Mouse (Mus musculus) neural tube, embryonic 13.5 days (tissue): Measurements from ENCODE around the gene Zmynd8. TPM values are rescaled to one million over a fixed set of nuclear protein-coding genes. Genes with fewer than 3 reads are reported as not detected.
A peak's percentile ranks its signal among the peaks of the same experiment; 100 is the strongest.

Source experiments
- ATAC-seq: fragments of 200-750 bp; cut with Nextera tagmentation; 2 replicates; pipeline ENCODE4 v1.8.0; 2017; ENCODE audit warnings: low read depth, mild to moderate bottlenecking, moderate TSS enrichment, moderate library complexity
- H3K27ac ChIP-seq: fragments of 300-500 bp; sonication (generic); replicated peaks from 2 replicates; pipeline ENCODE4 v1.5.1; 2015; ENCODE audit warnings: moderate library complexity, mild to moderate bottlenecking, inconsistent platforms
- H3K27me3 ChIP-seq: fragments of 300-500 bp; sonication (generic); 2 replicates; pipeline ENCODE4 v1.6.1; 2015; ENCODE audit warnings: mild to moderate bottlenecking, inconsistent platforms
- H3K36me3 ChIP-seq: fragments of 300-500 bp; sonication (generic); 2 replicates; pipeline ENCODE4 v1.6.1; 2015; ENCODE audit warnings: mild to moderate bottlenecking, inconsistent platforms
- H3K4me1 ChIP-seq: fragments of 300-500 bp; sonication (generic); replicated peaks from 2 replicates; pipeline ENCODE4 v1.6.1; 2015; ENCODE audit warnings: inconsistent platforms
- H3K4me2 ChIP-seq: fragments of 300-500 bp; sonication (generic); 2 replicates; pipeline ENCODE4 v1.6.1; 2015; ENCODE audit warnings: inconsistent platforms, mild to moderate bottlenecking, moderate library complexity
- H3K4me3 ChIP-seq: fragments of 300-500 bp; sonication (generic); 2 replicates; pipeline ENCODE4 v1.5.1; 2015; ENCODE audit warnings: mild to moderate bottlenecking, inconsistent platforms
- H3K9ac ChIP-seq: fragments of 300-500 bp; sonication (generic); 2 replicates; pipeline ENCODE4 v1.6.1; 2015; ENCODE audit warnings: moderate library complexity, mild to moderate bottlenecking, inconsistent platforms
- H3K9me3 ChIP-seq: fragments of 300-500 bp; sonication (generic); 2 replicates; pipeline ENCODE4 v1.6.1; 2016; ENCODE audit warnings: inconsistent platforms
- WGBS: fragments of 180-500 bp; shearing (Covaris S2); methylation state at CpG from one replicate; pipeline ENCODE4 v1.1.7; 2015; 5-methylcytosine and 5-hydroxymethylcytosine counted together
- polyA plus RNA-seq: library from polyadenylated mRNA; unstranded; fragments of >200 nt; fragmentation: Nextera tagmentation; extraction: Ambion mirVana; gene quantifications from 2 replicates; pipeline ENCODE4 v1.2.1, GENCODE M21; 2015

Zmynd8 gene
- polyA plus RNA-seq, 1 experiment from 2014 or later: 69.0 TPM

DNA sequence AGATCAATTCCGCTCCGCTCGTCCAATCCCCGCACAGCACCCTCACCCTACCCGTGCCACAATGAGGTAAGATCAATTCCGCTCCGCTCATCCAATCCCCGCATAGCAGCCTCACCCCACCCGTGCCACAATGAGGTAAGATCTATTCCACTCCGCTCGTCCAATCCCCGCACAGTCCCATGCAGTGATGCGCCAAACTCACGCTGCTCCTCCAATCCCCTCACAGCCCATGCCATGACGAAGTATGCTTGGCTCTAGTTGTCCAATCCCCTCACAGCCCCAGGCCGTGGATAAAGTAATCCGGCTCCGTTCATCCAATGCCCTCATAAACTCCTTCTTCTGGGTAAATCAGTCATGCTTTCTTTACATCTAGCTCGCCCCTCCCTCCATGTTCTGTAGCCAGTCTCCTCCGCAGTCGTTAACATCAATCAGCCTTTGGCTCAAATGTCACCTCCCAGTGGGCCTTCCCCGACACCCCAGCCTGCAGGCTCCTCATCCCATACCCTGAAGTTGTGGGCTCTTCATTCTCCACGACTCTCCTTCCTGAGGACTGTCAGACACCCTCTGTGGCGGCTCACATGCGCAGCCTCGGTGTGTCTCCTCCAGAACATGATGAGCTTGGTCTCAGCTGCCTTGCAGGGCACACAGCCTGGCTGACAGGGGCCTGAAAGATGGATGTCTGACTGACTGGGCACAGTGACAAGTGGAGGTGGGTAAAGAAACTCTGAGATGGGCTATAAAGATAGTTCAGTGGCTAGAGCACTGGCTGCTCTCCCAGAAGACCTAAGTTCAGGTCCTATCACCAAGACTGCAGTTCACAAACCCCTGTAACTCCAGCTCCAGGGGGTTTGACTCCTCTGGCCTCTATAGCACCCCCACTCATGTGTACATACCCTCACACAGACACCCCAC lies 36.9 kb downstream of the Zmynd8 start:
- Histone ChIP-seq H3K9ac (no peak overlapping the region), H3K4me1 (peaks cover 93% of the 10 kb centered on the region), H3K9me3 (no peaks in the 10 kb centered on the region), H3K4me2 (0 out of 2 replicates have a peak overlapping the region, but pooled peaks have one; percentile 18), H3K27me3 (no peaks in the 10 kb centered on the region), H3K27ac (peak overlapping the region; percentile 84), H3K36me3 (0 out of 2 replicates have a peak, but pooled peaks cover 6% of the 10 kb centered on the region), H3K4me3 (no peak overlapping the region)
- 47% methylated on average over 26 of the region's 26 CpGs for WGBS
- peak; percentile 62 for ATAC-seq

DNA sequence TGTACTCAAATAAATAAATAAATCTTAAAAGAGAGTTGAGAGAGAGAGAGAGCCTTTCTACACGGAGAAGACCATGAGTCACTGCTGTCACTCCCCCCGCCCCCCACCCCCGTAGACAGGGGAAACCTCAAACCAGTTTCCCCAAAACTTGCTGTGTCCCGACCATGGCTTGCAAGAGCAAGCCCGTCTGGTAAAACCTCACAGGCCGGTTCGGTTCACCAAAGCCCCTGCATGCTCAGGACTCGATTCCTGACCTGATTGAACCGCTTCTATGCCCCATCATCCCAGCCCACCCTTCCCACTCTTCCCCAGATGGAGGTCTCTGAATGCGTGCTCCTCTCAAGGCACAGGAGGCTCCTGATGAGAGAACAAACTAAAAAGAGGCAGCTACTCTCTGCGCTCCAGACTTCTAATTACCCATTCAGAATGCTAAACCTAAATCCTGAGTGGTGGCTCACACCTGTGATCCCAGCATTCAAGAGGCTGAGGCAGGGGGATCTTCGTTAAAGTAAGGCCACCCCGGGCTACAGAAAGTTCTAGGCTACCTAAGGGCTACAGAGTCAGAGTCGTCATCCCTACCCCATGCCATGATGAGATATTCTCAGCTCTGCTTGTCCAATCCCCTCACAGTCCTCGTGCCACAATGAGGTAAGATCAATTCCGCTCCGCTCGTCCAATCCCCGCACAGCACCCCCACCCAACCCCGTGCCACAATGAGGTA lies 37.7 kb downstream of the Zmynd8 start:
- Histone ChIP-seq H3K27me3 (no peaks in the 10 kb centered on the region), H3K36me3 (0 out of 2 replicates have a peak, but pooled peaks cover 6% of the 10 kb centered on the region), H3K4me3 (no peak overlapping the region), H3K9ac (no peak overlapping the region), H3K9me3 (no peaks in the 10 kb centered on the region), H3K27ac (peak overlapping the region; percentile 84), H3K4me1 (peaks cover 93% of the 10 kb centered on the region), H3K4me2 (no peak overlapping the region)
- ATAC-seq: no peak; the same call in 1 of the 2 replicates
- 87% methylated on average over 20 of the region's 20 CpGs for WGBS

DNA sequence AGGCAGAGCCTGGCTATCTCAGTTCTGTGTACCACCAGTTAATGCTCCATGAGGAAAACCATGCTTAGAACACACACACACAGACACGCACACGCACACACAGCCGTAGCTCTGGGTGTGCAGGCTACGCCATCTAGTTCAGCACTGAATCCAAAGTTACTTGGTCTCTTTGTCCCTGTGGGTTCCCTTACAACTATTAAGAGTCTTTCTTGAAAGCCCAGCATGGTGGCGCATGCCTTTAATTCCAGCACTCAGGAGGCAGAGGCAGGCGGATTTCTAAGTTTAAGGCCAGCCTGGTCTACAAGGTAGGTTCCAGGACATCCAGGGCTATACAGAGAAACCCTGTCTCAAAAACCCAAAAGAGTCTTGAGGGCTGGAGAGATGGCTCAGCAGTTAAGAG lies 38.4 kb downstream of the Zmynd8 start:
- Histone ChIP-seq H3K27ac (peak overlapping the region; percentile 47), H3K4me1 (peaks cover 93% of the 10 kb centered on the region), H3K36me3 (0 out of 2 replicates have a peak, but pooled peaks cover 6% of the 10 kb centered on the region), H3K27me3 (no peaks in the 10 kb centered on the region), H3K9ac (no peak overlapping the region), H3K4me3 (no peak overlapping the region), H3K9me3 (no peaks in the 10 kb centered on the region), H3K4me2 (no peak overlapping the region)
- WGBS: 98% methylated on average over 6 of the region's 6 CpGs
- ATAC-seq: no peak

DNA sequence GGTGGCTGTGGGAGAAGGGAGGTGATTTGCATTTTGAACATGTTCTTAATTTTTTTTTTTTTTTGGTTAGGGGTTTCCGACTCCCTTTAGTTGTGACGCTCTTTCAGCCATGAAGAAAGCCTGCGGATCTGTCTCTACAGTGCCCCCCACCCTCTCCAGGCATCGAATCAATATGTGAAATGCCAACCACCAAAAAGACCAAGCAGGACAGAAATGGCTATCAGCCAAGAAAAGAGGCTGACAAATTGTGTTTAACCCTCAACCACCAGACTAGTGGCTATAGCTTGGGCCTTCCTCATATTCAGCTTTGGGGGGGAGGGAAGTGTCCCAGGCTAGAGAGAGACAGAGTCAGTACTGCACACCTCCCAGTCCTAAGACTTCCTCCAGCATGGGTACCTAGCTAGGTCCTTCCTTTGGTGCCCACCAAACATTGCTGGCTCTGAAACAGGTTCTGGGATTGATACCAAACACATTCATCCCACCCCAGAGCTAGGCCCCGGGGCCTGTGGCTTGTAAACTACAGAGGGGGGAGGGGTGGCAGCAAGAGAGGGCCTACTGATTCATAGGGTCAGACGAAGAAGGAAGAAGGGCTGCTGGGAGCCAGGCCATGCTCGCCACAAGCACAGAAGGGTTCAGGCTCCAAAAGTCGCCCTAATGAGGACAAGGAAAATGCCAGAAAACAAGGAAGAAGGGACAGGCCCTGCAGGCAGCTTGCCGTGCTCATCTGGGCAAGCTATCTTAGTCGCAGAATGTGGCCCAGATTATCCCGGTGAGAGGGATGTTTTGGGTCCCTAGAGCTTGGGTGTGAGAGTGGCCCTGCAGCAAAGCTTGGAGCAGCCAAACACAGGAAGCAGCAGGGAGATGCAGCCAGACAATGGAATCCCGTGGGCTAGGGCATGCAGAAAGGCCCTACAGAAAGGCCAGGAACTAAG lies 40.1 kb downstream of the Zmynd8 start:
- 9% methylated on average over 12 of the region's 12 CpGs for whole genome bisulfite sequencing

DNA sequence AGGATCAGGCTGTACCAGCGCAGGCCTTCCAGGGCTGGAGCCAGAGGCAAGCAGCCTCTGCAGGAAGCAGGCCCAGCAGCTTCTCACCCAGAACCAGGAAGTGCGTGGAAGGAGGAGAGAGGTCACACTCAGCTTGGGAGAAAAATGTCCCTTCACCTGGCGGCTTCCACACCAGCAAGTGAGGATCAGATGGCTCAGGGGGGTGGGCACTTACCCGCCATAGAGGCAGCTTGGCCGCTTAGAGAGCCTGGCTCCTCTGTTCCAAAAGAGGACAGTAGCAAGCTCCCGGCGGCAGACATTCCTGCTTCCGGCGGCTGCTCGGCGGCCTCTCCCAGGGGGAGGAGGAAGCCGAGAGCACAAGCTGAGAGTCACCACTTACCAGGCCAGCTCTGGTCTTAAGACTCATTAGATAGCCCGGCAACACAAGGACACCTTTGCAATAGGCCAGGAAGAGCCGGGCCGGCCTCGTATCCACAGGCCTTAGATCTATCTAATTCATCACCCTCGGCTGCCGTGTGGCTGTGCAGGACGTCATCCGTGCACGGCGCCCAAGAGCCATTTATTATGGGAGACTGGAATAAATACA lies 40.9 kb downstream of the Zmynd8 start:
- Histone ChIP-seq H3K4me2 (peak overlapping the region; percentile 49), H3K27ac (peak overlapping the region; percentile 96), H3K4me3 (peak overlapping the region; percentile 18), H3K27me3 (no peaks in the 10 kb centered on the region), H3K9me3 (no peaks in the 10 kb centered on the region), H3K9ac (peak overlapping the region; percentile 66), H3K4me1 (peaks cover 95% of the 10 kb centered on the region), H3K36me3 (0 out of 2 replicates have a peak, but pooled peaks cover 6% of the 10 kb centered on the region)
- 1% methylated on average over 22 of the region's 22 CpGs for WGBS
- ATAC-seq: peak; percentile 37

More for the DNA sequence above, 40.1 kb downstream of the Zmynd8 start:
- Histone ChIP-seq H3K36me3 (0 out of 2 replicates have a peak, but pooled peaks cover 6% of the 10 kb centered on the region), H3K27me3 (no peaks in the 10 kb centered on the region), H3K27ac (peak overlapping the region; percentile 96), H3K4me2 (peak overlapping the region; percentile 49), H3K4me1 (peaks cover 95% of the 10 kb centered on the region), H3K4me3 (peak overlapping the region; percentile 18; the same call in 1 of the 2 replicates), H3K9me3 (no peaks in the 10 kb centered on the region), H3K9ac (peak overlapping the region; percentile 66)
- no peak for ATAC-seq

DNA sequence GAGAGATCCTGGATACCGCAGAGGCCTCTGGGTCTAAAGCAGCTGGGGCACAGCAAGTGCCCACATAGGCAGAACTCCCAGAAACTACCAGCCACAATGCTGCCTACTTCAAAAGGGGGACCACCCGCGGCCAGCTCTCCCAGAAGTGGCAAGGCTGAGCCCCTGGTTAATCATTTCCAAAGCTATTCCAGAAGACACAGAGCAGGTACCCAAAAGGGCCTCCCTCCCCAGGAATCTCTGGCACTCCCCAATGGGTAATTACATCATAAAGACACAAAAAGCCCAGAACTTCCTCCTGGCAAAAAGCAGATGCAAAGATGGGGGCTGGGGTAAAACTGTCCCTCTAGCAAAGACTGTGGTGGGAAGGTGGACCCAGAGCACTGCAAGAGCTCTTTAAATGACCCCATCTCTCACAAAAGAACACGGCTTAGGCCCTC lies 41.4 kb downstream of the Zmynd8 start:
- Histone ChIP-seq H3K9me3 (no peaks in the 10 kb centered on the region), H3K27me3 (no peaks in the 10 kb centered on the region), H3K27ac (peak overlapping the region; percentile 96), H3K4me1 (peaks cover 95% of the 10 kb centered on the region), H3K9ac (peak overlapping the region; percentile 66), H3K36me3 (0 out of 2 replicates have a peak, but pooled peaks cover 6% of the 10 kb centered on the region), H3K4me2 (peak overlapping the region; percentile 49), H3K4me3 (peak overlapping the region; percentile 18; the same call in 1 of the 2 replicates)
- no peak for ATAC-seq
- WGBS: 5% methylated on average over 4 of the region's 4 CpGs

DNA sequence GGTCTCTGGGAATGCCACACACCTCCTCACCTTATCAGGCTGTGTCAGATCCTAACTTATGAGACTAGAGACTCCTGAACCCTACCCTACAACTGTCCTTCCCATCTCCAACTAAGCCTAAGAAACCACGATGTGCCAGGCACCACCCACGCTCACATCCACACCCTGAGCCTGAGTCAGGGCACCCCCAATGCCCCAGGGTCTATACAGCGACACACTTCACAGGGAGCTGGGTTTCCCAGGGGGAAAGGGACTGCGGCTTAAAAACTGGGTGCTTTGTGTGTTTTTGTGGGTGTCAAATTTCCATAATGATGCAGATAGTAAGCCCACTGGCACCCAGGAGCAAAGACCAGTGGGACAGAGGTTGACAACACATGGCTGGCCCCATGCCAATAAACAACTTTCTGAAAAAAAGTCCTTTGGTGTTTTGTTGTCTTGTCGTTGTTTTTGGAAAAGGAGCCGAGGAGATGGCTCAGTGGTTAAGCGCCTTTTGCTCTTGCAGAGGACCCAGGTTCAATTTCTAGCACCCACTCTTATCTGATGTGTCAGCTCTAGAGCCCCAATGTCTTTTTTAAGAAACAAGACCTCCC lies 42.1 kb downstream of the Zmynd8 start:
- no peaks in the 10 kb centered on the region for H3K27me3 ChIP-seq

DNA sequence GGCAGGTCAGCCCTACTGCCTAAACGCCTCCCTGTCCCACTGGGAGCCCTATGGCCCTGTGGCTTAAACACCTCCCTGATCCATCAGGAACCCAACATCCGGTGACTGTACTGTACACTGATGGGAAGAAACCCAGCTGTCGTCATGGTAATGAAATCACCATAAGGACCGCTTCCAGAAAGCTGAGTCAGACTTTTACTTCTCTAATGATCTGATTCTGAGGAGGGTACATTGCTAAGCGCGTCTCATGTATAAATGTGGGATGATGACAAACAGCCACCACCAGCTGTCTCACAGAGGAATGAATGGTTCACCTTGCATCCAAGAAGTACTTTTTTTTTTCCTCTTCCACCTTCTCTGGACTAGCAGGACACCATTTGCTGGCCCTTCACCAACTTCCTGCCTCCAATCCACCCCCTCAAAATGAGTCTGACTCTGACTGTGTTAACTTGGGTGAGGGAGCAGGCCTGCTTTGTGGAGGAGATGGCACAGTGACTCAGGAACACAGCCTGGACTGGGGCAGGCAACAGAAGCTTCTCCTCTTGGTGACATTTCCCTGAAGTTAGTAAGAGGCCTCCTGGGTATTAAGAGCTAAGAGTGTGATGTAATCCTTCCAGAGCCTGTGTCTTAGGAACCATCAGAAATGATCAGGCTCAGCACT lies 43.0 kb downstream of the Zmynd8 start:
- H3K27ac ChIP-seq: peak overlapping the region; percentile 72
- H3K4me3 ChIP-seq: no peak overlapping the region
- H3K4me2 ChIP-seq: no peak overlapping the region
- H3K4me1 ChIP-seq: peaks cover 97% of the 10 kb centered on the region
- 34% methylated on average over 6 of the region's 6 CpGs for WGBS
- H3K9ac ChIP-seq: peak overlapping the region; percentile 1
- no peaks in the 10 kb centered on the region for H3K9me3 ChIP-seq
- no peak for ATAC-seq
- peaks cover 18% of the 10 kb centered on the region for H3K36me3 ChIP-seq
- H3K27me3 ChIP-seq: no peaks in the 10 kb centered on the region

More for the DNA sequence above, 42.1 kb downstream of the Zmynd8 start:
- no peak overlapping the region for H3K4me2 ChIP-seq
- peak overlapping the region; percentile 1; the same call in 1 of the 2 replicates for H3K9ac ChIP-seq
- 54% methylated on average over 7 of the region's 7 CpGs for WGBS
- peaks cover 95% of the 10 kb centered on the region for H3K4me1 ChIP-seq
- H3K4me3 ChIP-seq: no peak overlapping the region
- H3K36me3 ChIP-seq: peaks cover 9% of the 10 kb centered on the region
- ATAC-seq: no peak
- peak overlapping the region; percentile 96 for H3K27ac ChIP-seq
- H3K9me3 ChIP-seq: no peaks in the 10 kb centered on the region

DNA sequence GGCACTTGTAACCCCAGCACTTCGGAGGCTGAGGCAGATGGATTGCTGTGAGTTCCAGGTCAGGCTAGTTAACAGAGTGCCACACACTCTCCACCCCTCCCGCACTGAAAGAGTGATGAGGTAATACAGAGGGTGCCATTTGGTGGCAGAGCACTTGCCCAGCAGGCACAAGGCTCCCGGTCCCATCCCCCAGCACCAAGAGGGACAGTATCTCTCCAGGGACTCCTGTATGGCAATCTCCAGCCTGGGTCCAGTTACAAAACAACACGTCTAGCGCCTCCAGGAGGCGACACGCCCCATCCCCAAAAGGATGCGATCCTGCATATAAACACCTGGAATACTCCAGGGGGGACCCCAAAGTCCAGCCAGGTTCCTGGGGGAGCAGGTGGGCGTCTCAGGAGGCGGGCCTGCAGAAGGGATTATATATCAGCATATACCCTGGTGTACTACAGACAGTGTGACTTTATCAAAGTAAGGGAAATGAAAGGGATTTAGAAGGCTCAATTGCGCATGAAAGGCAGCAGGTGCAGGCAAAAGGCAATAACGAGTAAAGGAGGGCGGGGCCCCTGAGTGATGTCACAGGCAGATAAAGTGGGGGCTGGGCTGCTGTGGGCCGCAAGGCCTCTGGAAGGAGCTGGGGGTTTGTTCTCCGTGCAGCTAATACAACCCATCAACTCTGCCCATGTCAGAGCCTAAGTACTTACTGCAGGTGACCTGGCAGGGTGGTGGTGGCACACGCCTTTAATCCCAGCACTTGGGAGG lies 44.4 kb downstream of the Zmynd8 start:
- Histone ChIP-seq H3K27ac (peak overlapping the region; percentile 72), H3K9me3 (no peaks in the 10 kb centered on the region), H3K4me3 (no peak overlapping the region), H3K27me3 (no peaks in the 10 kb centered on the region), H3K36me3 (peaks cover 26% of the 10 kb centered on the region), H3K4me1 (peaks cover 95% of the 10 kb centered on the region), H3K4me2 (no peak overlapping the region), H3K9ac (0 out of 2 replicates have a peak overlapping the region, but pooled peaks have one; percentile 23)
- 27% methylated on average over 16 of the region's 16 CpGs for WGBS
- ATAC-seq: no peak; the same call in 1 of the 2 replicates
